Mouse (Mus musculus) telencephalon, adult 2 months (tissue): ENCODE measurements around the gene Tln2.
A peak's percentile ranks its signal among the peaks of the same experiment; 100 is the strongest.

Experiments
- DNase-seq: peaks from one replicate; pipeline ENCODE4 v3.0.0-alpha.2; 2011; ENCODE audit warnings: low read depth, low spot score

The Tln2 gene

GRCm38 (mm10) chr9:67211220-67211619 lies 348.3 kb downstream of the Tln2 start:
- no peak for DNase-seq

GRCm38 (mm10) chr9:67209451-67209850 lies 350.1 kb downstream of the Tln2 start:
- DNase-seq = peak; percentile 45

- DNase-seq = no peak
Observed at GRCm38 (mm10) chr9:67208420-67208819, 351.1 kb downstream of the Tln2 start.

GRCm38 (mm10) chr9:67205175-67205574 lies 354.3 kb downstream of the Tln2 start:
- no peak for DNase-seq

GRCm38 (mm10) chr9:67196609-67197008 lies 362.9 kb downstream of the Tln2 start:
- DNase-seq = no peak

- DNase-seq = no peak
Observed at GRCm38 (mm10) chr9:67195306-67195705, 364.2 kb downstream of the Tln2 start.

GRCm38 (mm10) chr9:67191488-67192331 lies 367.8 kb downstream of the Tln2 start:
- no peak for DNase-seq

- DNase-seq = peak; percentile 47
Observed at GRCm38 (mm10) chr9:67187686-67188085, 371.8 kb downstream of the Tln2 start.

- DNase-seq = no peak
Observed at GRCm38 (mm10) chr9:67187182-67187581, 372.3 kb downstream of the Tln2 start.

- no peak for DNase-seq
Observed at GRCm38 (mm10) chr9:67184556-67184955, 374.9 kb downstream of the Tln2 start.

- no peak for DNase-seq
Observed at GRCm38 (mm10) chr9:67183520-67183919, 376.0 kb downstream of the Tln2 start.

GRCm38 (mm10) chr9:67182006-67182405 lies 377.5 kb downstream of the Tln2 start:
- DNase-seq = no peak

- DNase-seq = no peak
Observed at GRCm38 (mm10) chr9:67178709-67179108, 380.8 kb downstream of the Tln2 start.

- DNase-seq = no peak
Observed at GRCm38 (mm10) chr9:67178203-67178602, 381.3 kb downstream of the Tln2 start.

GRCm38 (mm10) chr9:67176073-67176472 lies 383.4 kb downstream of the Tln2 start:
- no peak for DNase-seq

GRCm38 (mm10) chr9:67173816-67174215 lies 385.7 kb downstream of the Tln2 start:
- DNase-seq = no peak

- DNase-seq = no peak
Observed at GRCm38 (mm10) chr9:67173154-67173553, 386.3 kb downstream of the Tln2 start.

- no peak for DNase-seq
Observed at GRCm38 (mm10) chr9:67171409-67171808, 388.1 kb downstream of the Tln2 start.

- DNase-seq = no peak
Observed at GRCm38 (mm10) chr9:67170759-67171158, 388.7 kb downstream of the Tln2 start.

- no peak for DNase-seq
Observed at GRCm38 (mm10) chr9:67170047-67170446, 389.5 kb downstream of the Tln2 start.
